Mouse (Mus musculus) hindbrain, postnatal 0 days (tissue): ENCODE measurements at regions not wholly inside any gene's neighbourhood (a gene's known extent, or its start where the extent isn't known, plus 50 kb on each side); places are given as distances from the start of the nearest gene placed in this dataset.

ENCODE experiments used
- ATAC-seq: fragments of 200-750 bp; cut with Nextera tagmentation; 2 replicates; pipeline ENCODE4 v1.8.0; 2017; ENCODE audit warnings: mild to moderate bottlenecking, moderate TSS enrichment, moderate library complexity
- DNase-seq: peaks from one replicate; pipeline ENCODE4 v3.0.0-alpha.2; 2015; ENCODE audit warnings: low spot score
- H3K27ac ChIP-seq: fragments of 300-500 bp; sonication (generic); 2 replicates; pipeline ENCODE4 v1.5.1; 2014; ENCODE audit warnings: mild to moderate bottlenecking
- H3K27me3 ChIP-seq: fragments of 300-500 bp; sonication (generic); 2 replicates; pipeline ENCODE4 v1.6.1; 2014; ENCODE audit warnings: low read length, mixed read lengths; ENCODE audit not compliant: insufficient read depth
- H3K36me3 ChIP-seq: fragments of 300-500 bp; sonication (generic); 2 replicates; pipeline ENCODE4 v1.6.1; 2014; ENCODE audit warnings: low read length, mixed read lengths; ENCODE audit not compliant: insufficient read depth
- H3K4me1 ChIP-seq: fragments of 300-500 bp; sonication (generic); 2 replicates; pipeline ENCODE4 v1.6.1; 2014; ENCODE audit warnings: antibody characterized with exemption, low read length, mixed read lengths; ENCODE audit not compliant: insufficient read depth
- H3K4me2 ChIP-seq: fragments of 300-500 bp; sonication (generic); 2 replicates; pipeline ENCODE4 v1.6.1; 2014; ENCODE audit warnings: low read depth, mild to moderate bottlenecking, low read length, moderate library complexity, mixed read lengths
- H3K4me3 ChIP-seq: fragments of 300-500 bp; sonication (generic); 2 replicates; pipeline ENCODE4 v1.5.1; 2014; ENCODE audit warnings: low read length
- H3K9ac ChIP-seq: fragments of 300-500 bp; sonication (generic); replicated peaks from 2 replicates; pipeline ENCODE4 v1.6.1; 2014; ENCODE audit warnings: mild to moderate bottlenecking, low read length, moderate library complexity, mixed read lengths
- H3K9me3 ChIP-seq: fragments of 300-500 bp; sonication (generic); 2 replicates; pipeline ENCODE4 v1.6.1; 2016; ENCODE audit warnings: low read length, mixed read lengths
- CTCF ChIP-seq: IDR thresholded peaks from 2 replicates; pipeline ENCODE4 v1.5.1; 2016; ENCODE audit warnings: antibody characterized with exemption, control low read depth, low read depth
- WGBS: fragments of 180-500 bp; shearing (Covaris S2); extraction: QIAGEN DNeasy Blood & Tissue Kit; methylation state at CpG from one replicate; pipeline ENCODE4 v1.1.7; 2014; 5-methylcytosine and 5-hydroxymethylcytosine counted together

DNA sequence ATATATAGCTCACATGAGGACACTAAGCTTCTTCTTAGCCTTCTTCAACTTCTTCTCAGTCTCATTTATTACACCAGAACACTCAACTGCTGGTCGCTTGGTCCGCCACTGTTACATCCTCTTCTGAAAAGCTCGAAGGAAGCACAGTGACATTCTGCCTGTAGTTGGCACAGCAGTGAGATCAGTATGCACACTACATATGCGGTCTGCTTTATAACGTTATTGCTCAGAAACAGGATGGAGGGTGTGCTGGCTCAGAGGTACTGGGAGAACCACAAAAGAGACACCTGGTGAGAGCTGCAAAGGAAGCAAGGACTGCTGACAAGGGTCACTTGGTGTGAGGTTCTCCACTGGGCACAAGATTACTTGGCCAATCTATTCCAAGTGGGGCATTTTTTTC, 179.5 kb downstream of the Ets1 start:
- H3K9me3 ChIP-seq: no peaks in the 10 kb centered on the region
- H3K36me3 ChIP-seq: no peaks in the 10 kb centered on the region
- WGBS: 85% methylated on average over 5 of the region's 5 CpGs
- H3K4me2 ChIP-seq: no peak overlapping the region
- no peak for ATAC-seq
- no peak overlapping the region for H3K4me3 ChIP-seq
- no peak for DNase-seq
- H3K9ac ChIP-seq: no peak overlapping the region
- no peaks in the 10 kb centered on the region for H3K4me1 ChIP-seq
- H3K27ac ChIP-seq: no peak overlapping the region
- no peaks in the 10 kb centered on the region for H3K27me3 ChIP-seq
- no peak for TF ChIP-seq CTCF

DNA sequence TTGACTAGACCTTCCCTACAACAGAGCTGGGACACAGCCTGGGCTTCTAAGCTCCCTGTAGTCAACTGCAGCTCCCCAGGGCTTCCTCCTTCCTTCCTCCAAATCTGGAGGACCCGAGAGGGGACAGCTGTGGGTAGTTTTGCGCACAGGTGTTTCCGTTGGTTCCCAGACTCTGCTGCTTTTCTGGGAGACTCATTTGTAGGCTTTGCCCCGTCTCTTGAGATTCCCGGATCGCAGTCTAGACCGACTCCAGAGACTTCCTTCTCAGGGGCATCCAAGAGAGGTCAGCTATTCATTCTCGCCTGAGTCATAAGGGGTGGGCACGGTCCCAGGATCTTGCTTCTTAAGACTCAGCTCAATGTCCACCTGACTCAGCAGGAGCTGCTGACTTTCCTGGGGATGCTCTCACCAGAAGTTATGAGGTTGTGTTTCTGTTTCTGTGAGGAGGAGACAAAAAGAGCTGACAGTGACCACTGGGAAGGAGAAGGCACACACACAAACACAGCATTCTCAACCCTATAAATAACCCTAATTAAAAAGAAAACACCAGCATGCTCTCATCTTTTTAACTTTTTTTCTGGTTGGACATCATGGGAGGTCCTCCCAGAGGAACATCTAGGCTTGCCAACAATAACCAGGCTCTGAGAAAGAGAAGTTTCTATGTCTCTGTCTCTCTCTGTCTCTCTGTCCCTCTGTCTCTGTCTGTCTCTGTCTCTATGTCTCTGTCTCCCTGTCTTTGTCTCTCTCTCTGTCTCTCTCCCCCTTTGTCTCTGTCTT, 180.8 kb downstream of the Ets1 start:
- no peak overlapping the region for H3K4me3 ChIP-seq
- no peak overlapping the region for H3K27ac ChIP-seq
- H3K4me2 ChIP-seq: no peak overlapping the region
- no peaks in the 10 kb centered on the region for H3K36me3 ChIP-seq
- no peaks in the 10 kb centered on the region for H3K9me3 ChIP-seq
- no peak overlapping the region for H3K9ac ChIP-seq
- DNase-seq: no peak
- 81% methylated on average over 9 of the region's 9 CpGs for WGBS
- ATAC-seq: no peak
- no peaks in the 10 kb centered on the region for H3K4me1 ChIP-seq
- no peak for TF ChIP-seq CTCF
- no peaks in the 10 kb centered on the region for H3K27me3 ChIP-seq

- H3K4me3 ChIP-seq: no peak overlapping the region
- H3K9me3 ChIP-seq: no peaks in the 10 kb centered on the region
- ATAC-seq (no peak), DNase-seq (no peak)
- H3K36me3 ChIP-seq: no peaks in the 10 kb centered on the region
- H3K4me1 ChIP-seq: no peaks in the 10 kb centered on the region
- no peak for TF ChIP-seq CTCF
- H3K4me2 ChIP-seq: no peak overlapping the region
- no peak overlapping the region for H3K9ac ChIP-seq
- no peak overlapping the region for H3K27ac ChIP-seq
- 69% methylated on average over 7 of the region's 7 CpGs for WGBS
- H3K27me3 ChIP-seq: no peaks in the 10 kb centered on the region
Observed at GRCm38 (mm10) chr9:32817442-32818358, 181.7 kb downstream of the Ets1 start.

- DNase-seq (peak; percentile 36), ATAC-seq (no peak)
- Histone ChIP-seq H3K27ac (no peak overlapping the region), H3K36me3 (no peaks in the 10 kb centered on the region), H3K4me3 (no peak overlapping the region), H3K9me3 (no peaks in the 10 kb centered on the region), H3K27me3 (no peaks in the 10 kb centered on the region), H3K4me1 (no peaks in the 10 kb centered on the region), H3K9ac (no peak overlapping the region), H3K4me2 (no peak overlapping the region)
- TF ChIP-seq CTCF: no peak
- WGBS: 45% methylated on average over 8 of the region's 8 CpGs
Observed at GRCm38 (mm10) chr9:32823439-32824133, 187.6 kb downstream of the Ets1 start.

DNA sequence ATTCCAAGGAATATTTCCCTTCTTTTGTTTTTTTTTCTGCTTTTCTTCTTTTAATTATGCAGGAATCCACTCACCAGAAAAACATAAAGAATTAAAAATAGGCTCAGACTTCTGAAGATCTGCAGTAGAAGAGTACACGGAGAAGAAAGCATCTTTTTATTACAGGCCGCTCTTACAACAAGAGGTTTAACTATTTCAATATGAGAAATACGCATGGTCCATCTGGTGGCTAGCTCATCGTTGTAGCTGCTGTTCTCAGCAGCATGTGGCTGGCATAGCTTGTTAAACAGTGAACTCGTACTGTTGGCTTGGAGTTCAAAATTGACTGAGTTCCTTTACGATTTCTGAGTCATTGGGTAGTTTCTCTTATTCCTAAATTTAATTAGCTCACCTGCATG, 188.1 kb downstream of the Ets1 start:
- H3K4me1 ChIP-seq: no peaks in the 10 kb centered on the region
- TF ChIP-seq CTCF: no peak
- H3K4me3 ChIP-seq: no peak overlapping the region
- ATAC-seq (no peak), DNase-seq (no peak)
- H3K4me2 ChIP-seq: no peak overlapping the region
- no peaks in the 10 kb centered on the region for H3K36me3 ChIP-seq
- H3K27ac ChIP-seq: no peak overlapping the region
- 56% methylated on average over 6 of the region's 6 CpGs for WGBS
- no peaks in the 10 kb centered on the region for H3K9me3 ChIP-seq
- H3K27me3 ChIP-seq: no peaks in the 10 kb centered on the region
- H3K9ac ChIP-seq: no peak overlapping the region

DNA sequence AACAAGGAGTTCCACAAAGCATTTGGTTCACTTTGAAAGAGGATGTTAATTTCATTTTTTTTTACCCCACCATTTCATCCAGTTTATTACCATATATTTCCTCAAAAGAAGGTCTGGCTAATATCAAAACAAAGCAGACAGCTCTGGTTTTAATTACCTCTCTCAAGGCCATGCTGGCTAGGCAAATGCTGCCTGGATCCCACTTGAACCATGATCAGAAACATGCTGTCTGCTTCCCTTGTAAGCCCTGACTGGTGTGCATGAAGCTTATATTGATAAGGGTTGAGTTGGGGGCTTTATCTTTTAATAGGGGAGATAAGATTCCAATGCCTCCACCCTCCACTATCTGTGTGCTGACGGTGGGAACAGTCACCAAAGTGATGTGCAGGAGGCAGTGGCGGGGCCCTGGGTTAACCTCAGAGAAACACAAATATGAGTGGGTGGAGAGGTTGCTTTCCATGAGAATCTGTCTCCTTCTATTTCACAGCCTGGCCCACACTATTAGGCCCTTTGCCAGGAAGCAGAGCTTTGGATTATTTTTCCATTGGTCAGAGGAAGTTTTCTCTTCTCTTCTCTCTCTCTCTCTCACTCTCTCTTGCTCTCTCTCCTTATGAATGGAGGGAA, 194.4 kb downstream of the Ets1 start:
- Histone ChIP-seq H3K27me3 (no peaks in the 10 kb centered on the region), H3K9me3 (no peaks in the 10 kb centered on the region), H3K36me3 (no peaks in the 10 kb centered on the region), H3K4me2 (no peak overlapping the region), H3K4me3 (no peak overlapping the region), H3K27ac (no peak overlapping the region), H3K4me1 (no peaks in the 10 kb centered on the region), H3K9ac (no peak overlapping the region)
- WGBS: 74% methylated on average over 2 of the region's 2 CpGs
- no peak for TF ChIP-seq CTCF
- ATAC-seq (no peak), DNase-seq (no peak)
